Mouse (Mus musculus): ENCODE data around the gene Fam198b.
A peak's percentile ranks its signal among the peaks of the same experiment; 100 is the strongest.

Fam198b gene

GRCm38 (mm10) chr3:79989250-79989649 lies 104.9 kb downstream of the Fam198b start:
- DNase-seq, result peak in 1 of 2 experiments; percentile 8

DNA sequence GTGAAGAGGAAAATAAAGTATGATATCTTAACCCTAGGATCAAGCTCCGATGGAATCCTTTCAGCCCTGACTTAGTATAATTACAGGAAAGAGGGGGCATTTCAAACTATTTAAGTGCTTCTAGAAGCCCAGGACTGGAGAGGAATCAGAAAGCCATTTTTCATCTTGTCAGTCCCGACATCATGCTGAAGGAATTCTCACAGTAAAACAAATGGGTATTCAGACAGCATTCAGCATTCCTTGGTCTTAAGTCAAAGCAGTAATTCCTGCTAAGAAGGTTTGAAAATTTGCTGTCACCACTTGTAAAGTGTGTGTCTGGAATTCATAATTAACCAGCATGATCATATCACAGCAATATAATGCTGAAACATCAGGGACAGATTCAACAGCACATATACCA lies 105.6 kb downstream of the Fam198b start:
- DNase-seq, result no peak

GRCm38 (mm10) chr3:79990480-79990879 lies 106.1 kb downstream of the Fam198b start:
- no peak for DNase-seq

- DNase-seq, result peak in 1 of 2 experiments; percentile 6
These were observed 109.8 kb downstream of the Fam198b start for GRCm38 (mm10) chr3:79994029-79994539.

- DNase-seq, result no peak
These were observed 111.4 kb downstream of the Fam198b start for GRCm38 (mm10) chr3:79995726-79996125.
